Mouse (Mus musculus) CH12.LX (cell line): Measurements from ENCODE around the gene Tpcn1. TPM values are rescaled to one million over a fixed set of nuclear protein-coding genes. Genes with fewer than 3 reads are reported as not detected.

Experiments
- DNase-seq: peaks from one replicate; pipeline ENCODE4 v3.0.0-alpha.2; 2013; ENCODE audit errors: extremely low read depth
- H3K27ac ChIP-seq: 2 replicates; pipeline ENCODE4 v1.5.1; 2012; ENCODE audit warnings: low read depth, mild to moderate bottlenecking, control low read depth, moderate library complexity; ENCODE audit not compliant: insufficient read depth
- H3K27me3 ChIP-seq: replicated peaks from 2 replicates; pipeline ENCODE3; 2012; ENCODE audit warnings: inconsistent platforms
- H3K36me3 ChIP-seq, 2 experiments: replicated peaks in 1 of 2; 2 replicates each; pipeline versions ENCODE3 to v1.6.1; 2012; ENCODE audit warnings: inconsistent platforms in 1 of 2, low read length in 1 of 2, mild to moderate bottlenecking in 1 of 2, mixed read lengths in 1 of 2, moderate library complexity in 1 of 2; ENCODE audit not compliant: control insufficient read depth in 1 of 2, insufficient read depth in 1 of 2
- H3K4me1 ChIP-seq, 2 experiments: 2 replicates each; pipeline ENCODE4 v1.6.1; 2012; ENCODE audit warnings: inconsistent platforms in 1 of 2, moderate library complexity in 1 of 2; ENCODE audit not compliant: insufficient read depth in 2 of 2, control insufficient read depth in 1 of 2
- H3K4me2 ChIP-seq: 2 replicates; pipeline ENCODE4 v1.6.1; 2012; ENCODE audit warnings: low read depth, mild to moderate bottlenecking, control low read depth; ENCODE audit not compliant: poor library complexity, insufficient read depth, severe bottlenecking
- H3K4me3 ChIP-seq, 3 experiments: fragments of 150-350 bp in 1 of 3; sonication (generic) in 1 of 3; replicated peaks in 1 of 3; 2 replicates each; pipeline versions ENCODE3 to v1.5.1; 2011 to 2012; ENCODE audit warnings: low read depth in 2 of 3, low read length in 2 of 3, mild to moderate bottlenecking in 2 of 3, moderate library complexity in 2 of 3, control low read depth in 1 of 3, improper control_type of control experiment in 1 of 3, inconsistent platforms in 1 of 3, mixed read lengths in 1 of 3; ENCODE audit not compliant: poor library complexity in 1 of 3
- H3K79me2 ChIP-seq: replicated peaks from 2 replicates; pipeline ENCODE4 v1.6.1; 2012; ENCODE audit warnings: mild to moderate bottlenecking, moderate library complexity; ENCODE audit not compliant: control insufficient read depth, poor library complexity, insufficient read depth, severe bottlenecking; ENCODE audit errors: extremely low read depth
- H3K9ac ChIP-seq: 2 replicates; pipeline ENCODE4 v1.6.1; 2012; ENCODE audit warnings: low read depth, mild to moderate bottlenecking, control low read depth, moderate library complexity; ENCODE audit not compliant: insufficient read depth
- H3K9me3 ChIP-seq: replicated peaks from 2 replicates; pipeline ENCODE3; 2012; ENCODE audit warnings: low read length, inconsistent platforms, mixed read lengths
- BHLHE40 ChIP-seq: IDR thresholded peaks from 2 replicates; pipeline ENCODE4 v1.6.1; 2011; ENCODE audit warnings: mild to moderate bottlenecking, low read depth, low read length, improper control_type of control experiment
- CHD1 ChIP-seq: IDR thresholded peaks from 2 replicates; pipeline ENCODE4 v1.6.1; 2012; ENCODE audit warnings: low read depth, low read length, improper control_type of control experiment, inconsistent platforms
- CHD2 ChIP-seq: IDR thresholded peaks from 2 replicates; pipeline ENCODE4 v1.6.1; 2011; ENCODE audit warnings: low read length, improper control_type of control experiment
- CTCF ChIP-seq, 2 experiments: IDR thresholded peaks in 1 of 2; conservative IDR thresholded peaks in 1 of 2; 2 replicates each; pipeline ENCODE4 v1.5.1; 2011 to 2012; ENCODE audit warnings: low read depth in 2 of 2, low read length in 2 of 2, improper control_type of control experiment in 1 of 2, inconsistent platforms in 1 of 2, mild to moderate bottlenecking in 1 of 2, moderate library complexity in 1 of 2
- E2F4 ChIP-seq: IDR thresholded peaks from 2 replicates; pipeline ENCODE4 v1.6.1; 2011; ENCODE audit warnings: low read depth, low read length, improper control_type of control experiment; ENCODE audit not compliant: insufficient replicate concordance
- GABPA ChIP-seq: IDR thresholded peaks from 2 replicates; pipeline ENCODE4 v1.6.1; 2012; ENCODE audit warnings: low read depth, low read length, improper control_type of control experiment, inconsistent platforms; ENCODE audit not compliant: insufficient replicate concordance
- HCFC1 ChIP-seq: IDR thresholded peaks from 2 replicates; pipeline ENCODE4 v1.6.1; 2012; ENCODE audit warnings: low read depth, mild to moderate bottlenecking, inconsistent platforms, low read length, improper control_type of control experiment
- IRF4 ChIP-seq: IDR thresholded peaks from 2 replicates; pipeline ENCODE4 v1.6.1; 2014; ENCODE audit warnings: low read depth, mild to moderate bottlenecking, inconsistent platforms, low read length, improper control_type of control experiment
- JUN ChIP-seq: IDR thresholded peaks from 2 replicates; pipeline ENCODE4 v1.6.1; 2011; ENCODE audit warnings: low read depth, mild to moderate bottlenecking, low read length, improper control_type of control experiment, moderate library complexity; ENCODE audit not compliant: insufficient read depth
- MAFK ChIP-seq: IDR thresholded peaks from 2 replicates; pipeline ENCODE4 v1.6.1; 2011; ENCODE audit warnings: low read length, improper control_type of control experiment; ENCODE audit not compliant: insufficient replicate concordance
- MAX ChIP-seq: IDR thresholded peaks from 2 replicates; pipeline ENCODE4 v1.6.1; 2011; ENCODE audit warnings: low read length, improper control_type of control experiment
- MEF2A ChIP-seq: IDR thresholded peaks from 2 replicates; pipeline ENCODE4 v1.6.1; 2014; ENCODE audit warnings: low read depth, mild to moderate bottlenecking, inconsistent platforms, low read length, improper control_type of control experiment, borderline replicate concordance
- MXI1 ChIP-seq: IDR thresholded peaks from 2 replicates; pipeline ENCODE4 v1.6.1; 2011; ENCODE audit warnings: mild to moderate bottlenecking, low read depth, low read length, improper control_type of control experiment
- MYC ChIP-seq: IDR thresholded peaks from 2 replicates; pipeline ENCODE4 v1.6.1; 2011; ENCODE audit warnings: low read depth, mild to moderate bottlenecking, improper control_type of control experiment, low read length
- NELFE ChIP-seq: IDR thresholded peaks from 2 replicates; pipeline ENCODE4 v1.6.1; 2011; ENCODE audit warnings: low read depth, low read length, improper control_type of control experiment
- NRF1 ChIP-seq: IDR thresholded peaks from 2 replicates; pipeline ENCODE4 v1.6.1; 2014; ENCODE audit warnings: low read depth, mild to moderate bottlenecking, inconsistent platforms, low read length, improper control_type of control experiment, moderate library complexity
- PAX5 ChIP-seq: IDR thresholded peaks from 2 replicates; pipeline ENCODE4 v1.6.1; 2012; ENCODE audit warnings: low read length, inconsistent platforms, mixed read lengths
- POLR2A ChIP-seq: IDR thresholded peaks from 2 replicates; pipeline ENCODE4 v1.6.1; 2011; ENCODE audit warnings: low read depth, mild to moderate bottlenecking, improper control_type of control experiment, low read length
- POLR2AphosphoS2 ChIP-seq: IDR thresholded peaks from 2 replicates; pipeline ENCODE4 v1.6.1; 2011; ENCODE audit warnings: low read depth, low read length, improper control_type of control experiment
- RAD21 ChIP-seq: IDR thresholded peaks from 2 replicates; pipeline ENCODE4 v1.6.1; 2011; ENCODE audit warnings: low read depth, mild to moderate bottlenecking, low read length, improper control_type of control experiment, moderate library complexity
- RCOR1 ChIP-seq: conservative IDR thresholded peaks from 2 replicates; pipeline ENCODE4 v1.6.1; 2012; ENCODE audit warnings: low read depth, mild to moderate bottlenecking, inconsistent platforms, low read length, improper control_type of control experiment
- SIN3A ChIP-seq: IDR thresholded peaks from 2 replicates; pipeline ENCODE4 v1.6.1; 2012; ENCODE audit warnings: low read length, improper control_type of control experiment, inconsistent platforms
- SMC3 ChIP-seq: IDR thresholded peaks from 2 replicates; pipeline ENCODE4 v1.6.1; 2011; ENCODE audit warnings: low read depth, low read length, improper control_type of control experiment
- TCF12 ChIP-seq: IDR thresholded peaks from 2 replicates; pipeline ENCODE4 v1.6.1; 2014; ENCODE audit warnings: low read depth, mild to moderate bottlenecking, inconsistent platforms, low read length, improper control_type of control experiment
- USF2 ChIP-seq: conservative IDR thresholded peaks from 2 replicates; pipeline ENCODE4 v1.6.1; 2011; ENCODE audit warnings: low read depth, low read length, improper control_type of control experiment
- ZC3H11A ChIP-seq: IDR thresholded peaks from 2 replicates; pipeline ENCODE4 v1.6.1; 2012; ENCODE audit warnings: low read depth, mild to moderate bottlenecking, inconsistent platforms, low read length, improper control_type of control experiment
- ZKSCAN1 ChIP-seq: IDR thresholded peaks from 2 replicates; pipeline ENCODE4 v1.6.1; 2012; ENCODE audit warnings: low read depth, inconsistent platforms, low read length, improper control_type of control experiment, borderline replicate concordance
- ZNF384 ChIP-seq: IDR thresholded peaks from 2 replicates; pipeline ENCODE4 v1.6.1; 2012; ENCODE audit warnings: low read depth, low read length, improper control_type of control experiment, inconsistent platforms
- dilution Hi-C: fragments of 300-500 bp; cut with MboI; formaldehyde crosslinking; loops from 2 replicates; pipeline ENCODE4 v1.14.3; 2020; ENCODE audit warnings: low sequenced_read_pairs; ENCODE audit not compliant: extremely low pct_unique_long_range_greater_than_20kb, extremely low pct_ligation_motif_present
- in situ Hi-C: fragments of 300-500 bp; cut with MboI; formaldehyde crosslinking; loops from 3 replicates; pipeline ENCODE4 v1.14.3; 2019; ENCODE audit warnings: low sequenced_read_pairs, low pct_ligation_motif_present, low pct_unique_long_range_greater_than_20kb, mixed read lengths
- polyA plus RNA-seq: library from polyadenylated mRNA; unstranded; fragments of >175 nt; gene quantifications from 2 replicates; pipeline ENCODE4 v1.2.1, GENCODE M21; 2012; ENCODE audit warnings: low read depth; ENCODE audit not compliant: insufficient read length
- total RNA-seq, 2 experiments: library from RNA; depleted of rRNA; stranded (reverse); fragments of 300-350 nt in 1 of 2; fragments of >200 nt in 1 of 2; gene quantifications; 2 replicates each; pipeline ENCODE4 v1.2.3; 2012 to 2014

The Tpcn1 gene
- total and polyA plus RNA-seq, 3 experiments = 0.90 to 5.4 (median 2.2) TPM

- H3K9me3 ChIP-seq = peaks cover 5% of the 10 kb centered on the region
- peaks cover 0 to 4% of the 10 kb centered on the region in 2 experiments for H3K36me3 ChIP-seq
- H3K4me2 ChIP-seq = no peak overlapping the region
- H3K79me2 ChIP-seq = peaks cover 12% of the 10 kb centered on the region
- dilution Hi-C loops (no loop called here), in situ Hi-C loops (loop anchor here (25.0 kb wide), 1 partner anchor 207 kb away; the partner anchor contains the start of gene Dtx1)
- peaks cover 8 to 39% of the 10 kb centered on the region in 2 experiments; a peak in 3 of 4 replicates for H3K4me1 ChIP-seq
- DNase-seq = peak; percentile 58
- no peak overlapping the region for H3K9ac ChIP-seq
- TF ChIP-seq MAX = peak; percentile 54; the same call in 1 of the 2 replicates
- TF ChIP-seq HCFC1 = no peak
- TF ChIP-seq MYC = peak; percentile 45; the same call in 1 of the 2 replicates
- peak; percentile 31; the same call in 1 of the 2 replicates for TF ChIP-seq TCF12
- TF ChIP-seq NELFE = 0 out of 2 replicates have a peak, but pooled peaks have one; percentile 20
- TF ChIP-seq ZC3H11A = peak; percentile 18; the same call in 1 of the 2 replicates
- TF ChIP-seq POLR2AphosphoS2 = no peak
- TF ChIP-seq IRF4 = peak; percentile 62
- peak; percentile 59 for TF ChIP-seq NRF1
- TF ChIP-seq SMC3 = peak; percentile 91
- peak; percentile 14; the same call in 1 of the 2 replicates for TF ChIP-seq ZNF384
- no peak for TF ChIP-seq GABPA
- peak; percentile 76 to 93 for TF ChIP-seq CTCF (conservative IDR thresholded peaks at IDR 0.05 in 1 of 2, IDR thresholded peaks at IDR 0.05 in 1 of 2; ENCODE audit: low read depth in 2 of 2, low read length in 2 of 2)
- no peak for TF ChIP-seq PAX5
- TF ChIP-seq SIN3A = 0 out of 2 replicates have a peak, but pooled peaks have one; percentile 48
- peak; percentile 49 for TF ChIP-seq BHLHE40
- TF ChIP-seq RAD21 = peak; percentile 74
- peak overlapping the region in 1 of 3 experiments; percentile 23 for H3K4me3 ChIP-seq
- H3K27me3 ChIP-seq = peaks cover 14% of the 10 kb centered on the region
- H3K27ac ChIP-seq = no peak overlapping the region
Observed at GRCm38 (mm10) chr5:120505368-120505767, 83.1 kb downstream of the Tpcn1 start.

DNA sequence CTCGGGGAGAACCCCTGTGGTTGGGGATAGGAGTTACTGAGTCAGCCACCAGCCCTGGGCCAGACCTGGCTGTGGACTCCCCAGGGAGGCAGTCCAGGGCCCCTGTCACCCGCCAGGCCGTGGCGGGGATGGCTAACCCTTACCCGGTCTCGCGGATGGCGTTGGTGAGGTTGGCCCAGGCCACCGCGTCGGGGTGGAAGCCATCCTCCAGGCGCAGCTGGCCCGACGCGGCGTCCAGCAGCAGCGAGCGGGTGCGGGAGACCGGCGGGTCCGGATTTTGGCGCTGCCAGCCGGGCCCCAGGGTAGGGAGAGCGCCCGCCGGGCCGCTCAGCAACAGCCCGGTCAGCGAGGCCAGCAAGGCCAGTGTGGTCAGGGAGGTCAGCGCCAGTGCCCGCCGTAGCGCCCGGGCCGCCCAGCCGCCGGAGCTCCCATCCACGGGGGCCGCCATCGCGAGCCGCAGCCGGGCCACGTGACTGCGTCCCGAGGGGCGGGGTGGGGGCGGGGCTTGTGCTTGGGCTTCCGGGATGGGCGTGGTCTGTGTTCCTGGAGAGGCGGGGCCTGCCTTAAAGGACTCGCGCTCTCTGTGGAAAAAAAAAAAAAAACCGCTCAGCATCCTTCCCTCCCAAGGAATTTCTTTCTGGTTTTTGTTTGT, 85.2 kb downstream of the Tpcn1 start, which contains the start of gene Plbd2:
TSS of gene Plbd2 (minus strand) at position 482 of the 652 bp plus-strand sequence.
- peak within 1 kb of the TSS; percentile 89 for H3K4me2 ChIP-seq
- H3K4me1 ChIP-seq = peaks cover 11 to 54% of the 10 kb centered on the region in 2 experiments
- H3K27me3 ChIP-seq = peaks cover 12% of the 10 kb centered on the region
- dilution Hi-C loops = no loop called here
- H3K9ac ChIP-seq = peak within 1 kb of the TSS; percentile 87
- peaks cover 12% of the 10 kb centered on the region for H3K79me2 ChIP-seq
- DNase-seq = peak; percentile 81
- peaks cover 9 to 19% of the 10 kb centered on the region in 2 experiments for H3K36me3 ChIP-seq
- no peaks in the 10 kb centered on the region for H3K9me3 ChIP-seq
- H3K27ac ChIP-seq = peak within 1 kb of the TSS; percentile 48
- in situ Hi-C loops = loop anchor here (25.0 kb wide), 1 partner anchor 209 kb away; the partner anchor contains the start of gene Dtx1
- H3K4me3 ChIP-seq = peak within 1 kb of the TSS; percentile 85 to 89 (median 87)
- TF ChIP-seq CHD2 = no peak
- TF ChIP-seq E2F4 = no peak
- no peak for TF ChIP-seq TCF12
- TF ChIP-seq MAFK = peak; percentile 42; the same call in 1 of the 2 replicates
- TF ChIP-seq CHD1 = no peak
- TF ChIP-seq USF2 = peak; percentile 75
- TF ChIP-seq IRF4 = peak; percentile 76; the same call in 1 of the 2 replicates
- TF ChIP-seq PAX5 = no peak
- 0 out of 2 replicates have a peak, but pooled peaks have one; percentile 17 for TF ChIP-seq JUN
- no peak for TF ChIP-seq ZC3H11A
- no peak; the same call in 1 of the 2 replicates for TF ChIP-seq POLR2AphosphoS2
- no peak for TF ChIP-seq HCFC1
- TF ChIP-seq GABPA = no peak
- TF ChIP-seq ZNF384 = peak; percentile 99
- peak; percentile 63; the same call in 1 of the 2 replicates for TF ChIP-seq MEF2A
- TF ChIP-seq ZKSCAN1 = no peak
- no peak for TF ChIP-seq NRF1
- TF ChIP-seq NELFE = peak; percentile 38; the same call in 1 of the 2 replicates
- no peak for TF ChIP-seq RCOR1
- TF ChIP-seq MAX = no peak
- peak; percentile 81 for TF ChIP-seq POLR2A
- peak; percentile 89 for TF ChIP-seq MXI1
- TF ChIP-seq CTCF (conservative IDR thresholded peaks at IDR 0.05 in 1 of 2, IDR thresholded peaks at IDR 0.05 in 1 of 2; ENCODE audit: low read depth in 2 of 2, low read length in 2 of 2) = no peak
